Mouse (Mus musculus): ENCODE measurements at regions not wholly inside any gene's neighbourhood (a gene's known extent, or its start where the extent isn't known, plus 50 kb on each side); places are given as distances from the start of the nearest gene placed in this dataset.

DNA sequence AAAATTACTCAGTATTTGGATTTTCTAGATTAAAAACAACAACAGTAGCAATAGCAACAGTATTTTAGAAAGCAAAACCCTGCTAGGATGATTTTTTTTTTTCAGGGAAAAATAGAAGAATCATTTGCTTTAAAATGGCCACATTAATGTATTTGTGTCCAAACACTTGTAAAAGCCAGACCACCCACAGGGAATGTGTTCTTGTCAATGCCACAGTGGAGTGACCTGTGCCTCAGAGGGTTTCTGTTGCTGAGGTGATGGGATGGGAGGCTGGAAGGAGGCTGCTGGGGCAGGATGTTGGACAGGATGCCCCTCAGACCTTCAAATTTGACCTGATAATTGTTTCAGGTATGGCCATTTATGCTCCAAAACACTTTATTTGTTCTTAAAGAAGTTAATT, 178.9 kb downstream of the Tmem161b start:
- Histone ChIP-seq H3ac (ENCODE audit: control insufficient read depth, insufficient read length) (no peak overlapping the region), H3K36me3 (ENCODE audit: control insufficient read depth, insufficient read depth) (no peaks in the 10 kb centered on the region), H3K4me2 (ENCODE audit: low read depth) (no peak overlapping the region), H3K79me2 (ENCODE audit: control insufficient read depth, insufficient read depth) (no peaks in the 10 kb centered on the region), H3K27me3 (ENCODE audit: control insufficient read depth, insufficient read depth, insufficient read length) (no peaks in the 10 kb centered on the region), H3K4me3 (no peak overlapping the region)
- TF ChIP-seq MYOG (IDR thresholded peaks at IDR 0.05; ENCODE audit: control insufficient read depth in 1 of 3, insufficient read depth in 1 of 3, insufficient read length in 2 of 3, low read depth in 2 of 3) (no peak), MAX (IDR thresholded peaks at IDR 0.05; ENCODE audit: low read depth) (no peak), CEBPB (IDR thresholded peaks at IDR 0.05; ENCODE audit: insufficient read depth, poor library complexity, severe bottlenecking) (no peak), TCF3 (IDR thresholded peaks at IDR 0.05; ENCODE audit: insufficient read length, low read depth) (no peak), REST (IDR thresholded peaks at IDR 0.05; ENCODE audit: insufficient read depth, insufficient read length) (no peak), SRF (IDR thresholded peaks at IDR 0.05; ENCODE audit: control insufficient read depth, insufficient read length, low read depth) (no peak), MYOD1 (IDR thresholded peaks at IDR 0.05; ENCODE audit: control insufficient read depth in 1 of 3, insufficient read length in 2 of 3, low read depth in 2 of 3) (no peak), TCF12 (IDR thresholded peaks at IDR 0.05; ENCODE audit: insufficient read depth, poor library complexity, severe bottlenecking) (no peak), E2F4 (IDR thresholded peaks at IDR 0.05; ENCODE audit: insufficient read depth) (no peak), POLR2AphosphoS2 (IDR thresholded peaks at IDR 0.05; ENCODE audit: insufficient read length, low read depth) (no peak), POLR2A (IDR thresholded peaks at IDR 0.05; ENCODE audit: insufficient read length, low read depth) (no peak), USF1 (IDR thresholded peaks at IDR 0.05; ENCODE audit: low read depth) (no peak)

- Histone ChIP-seq H3K4me2 (ENCODE audit: low read depth) (no peak overlapping the region), H3K79me2 (ENCODE audit: control insufficient read depth, insufficient read depth) (no peaks in the 10 kb centered on the region), H3K27me3 (ENCODE audit: control insufficient read depth, insufficient read depth, insufficient read length) (no peaks in the 10 kb centered on the region), H3K36me3 (ENCODE audit: control insufficient read depth, insufficient read depth) (no peaks in the 10 kb centered on the region), H3K4me3 (no peak overlapping the region), H3ac (ENCODE audit: control insufficient read depth, insufficient read length) (no peak overlapping the region)
- TF ChIP-seq TCF12 (IDR thresholded peaks at IDR 0.05; ENCODE audit: insufficient read depth, poor library complexity, severe bottlenecking) (no peak), REST (IDR thresholded peaks at IDR 0.05; ENCODE audit: insufficient read depth, insufficient read length) (no peak), E2F4 (IDR thresholded peaks at IDR 0.05; ENCODE audit: insufficient read depth) (no peak), TCF3 (IDR thresholded peaks at IDR 0.05; ENCODE audit: insufficient read length, low read depth) (no peak), CEBPB (IDR thresholded peaks at IDR 0.05; ENCODE audit: insufficient read depth, poor library complexity, severe bottlenecking) (no peak), MYOD1 (IDR thresholded peaks at IDR 0.05; ENCODE audit: control insufficient read depth in 1 of 3, insufficient read length in 2 of 3, low read depth in 2 of 3) (no peak), POLR2A (IDR thresholded peaks at IDR 0.05; ENCODE audit: insufficient read length, low read depth) (no peak), MAX (IDR thresholded peaks at IDR 0.05; ENCODE audit: low read depth) (no peak), POLR2AphosphoS2 (IDR thresholded peaks at IDR 0.05; ENCODE audit: insufficient read length, low read depth) (no peak), USF1 (IDR thresholded peaks at IDR 0.05; ENCODE audit: low read depth) (no peak), MYOG (IDR thresholded peaks at IDR 0.05; ENCODE audit: control insufficient read depth in 1 of 3, insufficient read depth in 1 of 3, insufficient read length in 2 of 3, low read depth in 2 of 3) (no peak)
Observed at GRCm38 (mm10) chr13:84404566-84405194, 182.6 kb downstream of the Tmem161b start.

GRCm38 (mm10) chr13:84434444-84434843, 212.3 kb downstream of the Tmem161b start:
- H3K36me3 ChIP-seq (ENCODE audit: control insufficient read depth, insufficient read depth), result no peaks in the 10 kb centered on the region
- no peaks in the 10 kb centered on the region for H3K27me3 ChIP-seq (ENCODE audit: control insufficient read depth, insufficient read depth, insufficient read length)
- H3K79me2 ChIP-seq (ENCODE audit: control insufficient read depth, insufficient read depth), result no peaks in the 10 kb centered on the region
- no peak for TF ChIP-seq SRF (IDR thresholded peaks at IDR 0.05; ENCODE audit: control insufficient read depth, insufficient read length, low read depth)
- no peak overlapping the region for H3ac ChIP-seq (ENCODE audit: control insufficient read depth, insufficient read length)
- no peak overlapping the region for H3K4me3 ChIP-seq
- no peak overlapping the region for H3K4me2 ChIP-seq (ENCODE audit: low read depth)

GRCm38 (mm10) chr13:84437586-84438443, 215.7 kb downstream of the Tmem161b start:
- TF ChIP-seq USF1 (IDR thresholded peaks at IDR 0.05; ENCODE audit: low read depth) (no peak), TCF12 (IDR thresholded peaks at IDR 0.05; ENCODE audit: insufficient read depth, poor library complexity, severe bottlenecking) (no peak), SRF (IDR thresholded peaks at IDR 0.05; ENCODE audit: control insufficient read depth, insufficient read length, low read depth) (no peak), POLR2A (IDR thresholded peaks at IDR 0.05; ENCODE audit: insufficient read length, low read depth) (no peak), TCF3 (IDR thresholded peaks at IDR 0.05; ENCODE audit: insufficient read length, low read depth) (no peak), CEBPB (IDR thresholded peaks at IDR 0.05; ENCODE audit: insufficient read depth, poor library complexity, severe bottlenecking) (no peak)

DNA sequence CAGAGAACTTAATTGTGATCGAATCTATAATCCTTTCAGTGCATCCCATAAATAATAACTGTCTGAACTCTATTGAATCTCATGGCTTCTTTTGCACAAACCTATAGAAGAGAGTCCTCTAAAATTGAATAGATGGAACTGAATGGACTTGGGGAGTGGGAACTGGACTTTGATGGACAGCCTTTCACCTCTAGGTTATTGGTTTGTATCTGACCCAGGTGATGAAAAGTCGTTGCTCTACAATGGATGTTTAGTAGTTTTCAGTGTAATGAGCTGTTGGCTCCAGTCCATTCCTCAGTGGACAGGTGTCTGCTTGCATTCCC, 216.3 kb downstream of the Tmem161b start:
- no peak overlapping the region for H3K4me2 ChIP-seq (ENCODE audit: low read depth)
- TF ChIP-seq CEBPB (IDR thresholded peaks at IDR 0.05; ENCODE audit: insufficient read depth, poor library complexity, severe bottlenecking), result no peak
- no peak for TF ChIP-seq USF1 (IDR thresholded peaks at IDR 0.05; ENCODE audit: low read depth)
- TF ChIP-seq E2F4 (IDR thresholded peaks at IDR 0.05; ENCODE audit: insufficient read depth), result no peak
- TF ChIP-seq POLR2AphosphoS2 (IDR thresholded peaks at IDR 0.05; ENCODE audit: insufficient read length, low read depth), result no peak
- TF ChIP-seq REST (IDR thresholded peaks at IDR 0.05; ENCODE audit: insufficient read depth, insufficient read length), result no peak
- no peak for TF ChIP-seq TCF3 (IDR thresholded peaks at IDR 0.05; ENCODE audit: insufficient read length, low read depth)
- TF ChIP-seq POLR2A (IDR thresholded peaks at IDR 0.05; ENCODE audit: insufficient read length, low read depth), result no peak
- no peak for TF ChIP-seq SRF (IDR thresholded peaks at IDR 0.05; ENCODE audit: control insufficient read depth, insufficient read length, low read depth)
- no peak for TF ChIP-seq MYOD1 (IDR thresholded peaks at IDR 0.05; ENCODE audit: control insufficient read depth in 1 of 3, insufficient read length in 2 of 3, low read depth in 2 of 3)
- TF ChIP-seq MAX (IDR thresholded peaks at IDR 0.05; ENCODE audit: low read depth), result no peak
- H3K79me2 ChIP-seq (ENCODE audit: control insufficient read depth, insufficient read depth), result no peaks in the 10 kb centered on the region

More at GRCm38 (mm10) chr13:84437586-84438443, 215.7 kb downstream of the Tmem161b start:
- Histone ChIP-seq H3K4me3 (no peak overlapping the region), H3K27me3 (ENCODE audit: control insufficient read depth, insufficient read depth, insufficient read length) (no peaks in the 10 kb centered on the region), H3ac (ENCODE audit: control insufficient read depth, insufficient read length) (no peak overlapping the region), H3K79me2 (ENCODE audit: control insufficient read depth, insufficient read depth) (no peaks in the 10 kb centered on the region), H3K4me2 (ENCODE audit: low read depth) (no peak overlapping the region), H3K36me3 (ENCODE audit: control insufficient read depth, insufficient read depth) (no peaks in the 10 kb centered on the region)

More for the DNA sequence above, 216.3 kb downstream of the Tmem161b start:
- Histone ChIP-seq H3ac (ENCODE audit: control insufficient read depth, insufficient read length) (no peak overlapping the region), H3K36me3 (ENCODE audit: control insufficient read depth, insufficient read depth) (no peaks in the 10 kb centered on the region), H3K4me3 (no peak overlapping the region), H3K27me3 (ENCODE audit: control insufficient read depth, insufficient read depth, insufficient read length) (no peaks in the 10 kb centered on the region)
